Mouse (Mus musculus) intestine, postnatal 0 days (tissue): ENCODE results near the gene Mib2. TPM values are rescaled to one million over a fixed set of nuclear protein-coding genes. Genes with fewer than 3 reads are reported as not detected.

Experiments
- ATAC-seq: fragments of 200-750 bp; cut with Nextera tagmentation; 2 replicates; pipeline ENCODE4 v1.8.0; 2017; ENCODE audit warnings: mild to moderate bottlenecking, moderate TSS enrichment, moderate library complexity
- H3K27ac ChIP-seq: fragments of 300-500 bp; sonication (generic); 2 replicates; pipeline ENCODE4 v1.5.1; 2014; ENCODE audit warnings: mild to moderate bottlenecking, low read depth, low read length, moderate library complexity
- H3K27me3 ChIP-seq: fragments of 300-500 bp; sonication (generic); replicated peaks from 2 replicates; pipeline ENCODE4 v1.6.1; 2014; ENCODE audit warnings: low read length, mixed read lengths; ENCODE audit not compliant: control insufficient read depth, insufficient read depth
- H3K36me3 ChIP-seq: fragments of 300-500 bp; sonication (generic); 2 replicates; pipeline ENCODE4 v1.6.1; 2014; ENCODE audit warnings: mild to moderate bottlenecking, moderate library complexity; ENCODE audit not compliant: control insufficient read depth, insufficient read depth
- H3K4me1 ChIP-seq: fragments of 300-500 bp; sonication (generic); replicated peaks from 2 replicates; pipeline ENCODE4 v1.6.1; 2014; ENCODE audit warnings: antibody characterized with exemption, low read length, mixed read lengths; ENCODE audit not compliant: control insufficient read depth, insufficient read depth
- H3K4me2 ChIP-seq: fragments of 300-500 bp; sonication (generic); replicated peaks from 2 replicates; pipeline ENCODE4 v1.6.1; 2014; ENCODE audit warnings: low read depth, mild to moderate bottlenecking, moderate library complexity
- H3K4me3 ChIP-seq: fragments of 300-500 bp; sonication (generic); 2 replicates; pipeline ENCODE4 v1.5.1; 2014; ENCODE audit warnings: low read depth, low read length
- H3K9ac ChIP-seq: fragments of 300-500 bp; sonication (generic); 2 replicates; pipeline ENCODE4 v1.6.1; 2014; ENCODE audit warnings: mild to moderate bottlenecking, low read depth, low read length
- H3K9me3 ChIP-seq: fragments of 300-500 bp; sonication (generic); 2 replicates; pipeline ENCODE4 v1.6.1; 2016; ENCODE audit warnings: mixed run types; ENCODE audit not compliant: control insufficient read depth
- CTCF ChIP-seq: sonication (generic); IDR thresholded peaks from 2 replicates; pipeline ENCODE4 v1.5.1; 2016; ENCODE audit warnings: low read depth, mild to moderate bottlenecking, control low read depth, antibody characterized with exemption, moderate library complexity
- WGBS: fragments of 180-500 bp; shearing (Covaris S2); extraction: QIAGEN DNeasy Blood & Tissue Kit; methylation state at CpG from one replicate; pipeline ENCODE4 v1.1.7; 2014; 5-methylcytosine and 5-hydroxymethylcytosine counted together
- polyA plus RNA-seq: library from polyadenylated mRNA; unstranded; fragments of >200 nt; fragmentation: Nextera tagmentation; extraction: Ambion mirVana; gene quantifications from 2 replicates; pipeline ENCODE4 v1.2.1, GENCODE M21; 2015

The Mib2 gene
- polyA plus RNA-seq, 1 experiment from 2014 or later: 8.2 TPM

- 67% methylated on average over 2 of the region's 2 CpGs for WGBS
- ATAC-seq: no peak
These were observed 62.2 kb downstream of the Mib2 start for GRCm38 (mm10) chr4:155606825-155607224.

GRCm38 (mm10) chr4:155605132-155605531 lies 63.9 kb downstream of the Mib2 start:
- Histone ChIP-seq H3K36me3 (peaks cover 10% of the 10 kb centered on the region; the same call in 1 of the 2 replicates), H3K4me2 (no peak overlapping the region), H3K27me3 (no peaks in the 10 kb centered on the region), H3K9ac (no peak overlapping the region), H3K9me3 (no peaks in the 10 kb centered on the region), H3K27ac (no peak overlapping the region), H3K4me1 (no peaks in the 10 kb centered on the region), H3K4me3 (no peak overlapping the region)
- no peak for ATAC-seq
- 69% methylated on average over 4 of the region's 4 CpGs for WGBS
- no peak for TF ChIP-seq CTCF

More at GRCm38 (mm10) chr4:155606825-155607224, 62.2 kb downstream of the Mib2 start:
- no peaks in the 10 kb centered on the region for H3K9me3 ChIP-seq
- TF ChIP-seq CTCF: no peak
- peaks cover 13% of the 10 kb centered on the region; the same call in 1 of the 2 replicates for H3K36me3 ChIP-seq
- H3K4me2 ChIP-seq: no peak overlapping the region
- H3K27ac ChIP-seq: no peak overlapping the region
- no peak overlapping the region for H3K9ac ChIP-seq
- no peak overlapping the region for H3K4me3 ChIP-seq
- no peaks in the 10 kb centered on the region for H3K4me1 ChIP-seq
- no peaks in the 10 kb centered on the region for H3K27me3 ChIP-seq

Other genes starting within 250 kb of the Mib2 start
- 15.9 and 16.2 TPM in 2 replicates for gene Tmem52, start 200.1 kb downstream of the Mib2 start, polyA plus RNA-seq
- gene Gnb1, start 177.8 kb downstream of the Mib2 start, polyA plus RNA-seq: 336 and 354 TPM in 2 replicates
- gene Nadk, start 106.8 kb downstream of the Mib2 start, polyA plus RNA-seq: 46.7 and 49.2 TPM in 2 replicates
- gene Slc35e2, start 67.8 kb downstream of the Mib2 start, polyA plus RNA-seq: 5.1 and 6.1 TPM in 2 replicates
- gene Cdk11b, start 44.3 kb downstream of the Mib2 start, polyA plus RNA-seq: 60.3 and 73.0 TPM in 2 replicates
- not detected in 2 replicates for gene Gm10563, start 23.8 kb downstream of the Mib2 start, polyA plus RNA-seq
- 31.3 and 37.0 TPM in 2 replicates for gene Mmp23, start 15.8 kb downstream of the Mib2 start, polyA plus RNA-seq
- 5.5 and 6.2 TPM in 2 replicates for gene Fndc10, start 25.1 kb upstream of the Mib2 start, polyA plus RNA-seq
- 167 and 171 TPM in 2 replicates for gene Ssu72, start 35.6 kb upstream of the Mib2 start, polyA plus RNA-seq
- 0.13 and 0.24 TPM in 2 replicates for gene Tmem240, start 65.6 kb upstream of the Mib2 start, polyA plus RNA-seq
- gene Atad3a, start 91.9 kb upstream of the Mib2 start, polyA plus RNA-seq: 39.6 and 40.4 TPM in 2 replicates
- 17.4 and 17.8 TPM in 2 replicates for gene Vwa1, start 105.5 kb upstream of the Mib2 start, polyA plus RNA-seq
- 0.64 and 0.68 TPM in 2 replicates for gene Tmem88b, start 116.7 kb upstream of the Mib2 start, polyA plus RNA-seq
- gene Ankrd65, start 121.2 kb upstream of the Mib2 start, polyA plus RNA-seq: not detected in 2 replicates
- 203 and 212 TPM in 2 replicates for gene Mrpl20, start 133.7 kb upstream of the Mib2 start, polyA plus RNA-seq
- gene Ccnl2, start 143.3 kb upstream of the Mib2 start, polyA plus RNA-seq: 54.7 and 65.1 TPM in 2 replicates
- 152 and 153 TPM in 2 replicates for gene Aurkaip1, start 162.1 kb upstream of the Mib2 start, polyA plus RNA-seq
- gene Mxra8, start 170.5 kb upstream of the Mib2 start, polyA plus RNA-seq: 38.5 and 39.9 TPM in 2 replicates
- 6.3 and 6.5 TPM in 2 replicates for gene Dvl1, start 178.2 kb upstream of the Mib2 start, polyA plus RNA-seq
- gene Tas1r3, start 194.2 kb upstream of the Mib2 start, polyA plus RNA-seq: 0.16 and 0.22 TPM in 2 replicates
- gene Cptp, start 200.2 kb upstream of the Mib2 start, polyA plus RNA-seq: 17.4 and 19.2 TPM in 2 replicates
- gene Ints11, start 200.3 kb upstream of the Mib2 start, polyA plus RNA-seq: 19.9 and 20.9 TPM in 2 replicates
- gene Pusl1, start 222.6 kb upstream of the Mib2 start, polyA plus RNA-seq: 23.6 and 23.8 TPM in 2 replicates
- gene Acap3, start 222.6 kb upstream of the Mib2 start, polyA plus RNA-seq: 4.4 TPM in 2 replicates